Mouse (Mus musculus): ENCODE measurements around the gene Axin1. TPM values are rescaled to one million over a fixed set of nuclear protein-coding genes. Genes with fewer than 3 reads are reported as not detected.
A peak's percentile ranks its signal among the peaks of the same experiment; 100 is the strongest.

Axin1 gene
- total and polyA plus RNA-seq, 3 experiments: 27.8 to 38.8 (median 28.5) TPM

GRCm38 (mm10) chr17:26089905-26090632, 48.4 kb upstream of the Axin1 start, which contains the start of gene Decr2:
Gene Decr2, minus strand, starts transcription at chr17:26090337.
- Histone ChIP-seq H3K4me1 (ENCODE audit: control insufficient read depth in 1 of 2, insufficient read depth in 2 of 2) (peaks cover 0 to 7% of the 10 kb centered on the region in 2 experiments; a peak in 1 of 4 replicates), H3K79me2 (replicated peaks; ENCODE audit: control insufficient read depth, extremely low read depth, insufficient read depth, poor library complexity, severe bottlenecking) (no peaks in the 10 kb centered on the region), H3K27ac (ENCODE audit: insufficient read depth, low read depth) (0 out of 2 replicates have a peak within 1 kb of the TSS, but pooled peaks have one; percentile 16), H3K4me3 (replicated peaks in 1 of 3; ENCODE audit: low read depth in 2 of 3, low read length in 2 of 3, poor library complexity in 1 of 3) (peak within 1 kb of the TSS; percentile 63 to 85 (median 73)), H3K9ac (ENCODE audit: insufficient read depth, low read depth) (peak within 1 kb of the TSS; percentile 79), H3K4me2 (ENCODE audit: insufficient read depth, low read depth, poor library complexity, severe bottlenecking) (peak within 1 kb of the TSS; percentile 46), H3K27me3 (replicated peaks) (peaks cover 19% of the 10 kb centered on the region), H3K9me3 (replicated peaks; ENCODE audit: low read length) (peaks cover 6% of the 10 kb centered on the region), H3K36me3 (replicated peaks in 1 of 2; ENCODE audit: control insufficient read depth in 1 of 2, insufficient read depth in 1 of 2, low read length in 1 of 2) (peaks cover 0 to 11% of the 10 kb centered on the region in 2 experiments)
- TF ChIP-seq BHLHE40 (IDR thresholded peaks at IDR 0.05; ENCODE audit: low read depth, low read length) (0 out of 2 replicates have a peak, but pooled peaks have one; percentile 18), POLR2A (IDR thresholded peaks at IDR 0.05; ENCODE audit: low read depth, low read length) (peak; percentile 68), MEF2A (IDR thresholded peaks at IDR 0.05; ENCODE audit: borderline replicate concordance, low read depth, low read length) (peak; percentile 21; the same call in 1 of the 2 replicates), TBP (conservative IDR thresholded peaks at IDR 0.05; ENCODE audit: low read depth, low read length) (no peak), ZC3H11A (IDR thresholded peaks at IDR 0.05; ENCODE audit: low read depth, low read length) (0 out of 2 replicates have a peak, but pooled peaks have one; percentile 14), SMC3 (IDR thresholded peaks at IDR 0.05; ENCODE audit: low read depth, low read length) (peak; percentile 88), IRF4 (IDR thresholded peaks at IDR 0.05; ENCODE audit: low read depth, low read length) (peak; percentile 60; the same call in 1 of the 2 replicates), JUND (conservative IDR thresholded peaks at IDR 0.05; ENCODE audit: low read depth, low read length) (no peak), PAX5 (IDR thresholded peaks at IDR 0.05; ENCODE audit: low read length) (no peak), SIN3A (IDR thresholded peaks at IDR 0.05; ENCODE audit: low read length) (peak; percentile 79; the same call in 1 of the 2 replicates), ELF1 (IDR thresholded peaks at IDR 0.05; ENCODE audit: low read depth, low read length) (no peak), RAD21 (IDR thresholded peaks at IDR 0.05; ENCODE audit: low read depth, low read length) (peak; percentile 87), RCOR1 (conservative IDR thresholded peaks at IDR 0.05; ENCODE audit: low read depth, low read length) (no peak), NELFE (IDR thresholded peaks at IDR 0.05; ENCODE audit: low read depth, low read length) (no peak), CTCF (conservative IDR thresholded peaks at IDR 0.05 in 1 of 2, IDR thresholded peaks at IDR 0.05 in 1 of 2; ENCODE audit: low read depth in 2 of 2, low read length in 2 of 2) (peak; percentile 66 to 96)
- in situ Hi-C loops (cut with MboI; ENCODE audit: low pct_ligation_motif_present, low pct_unique_long_range_greater_than_20kb, low sequenced_read_pairs): loop anchor here (5.0 kb wide), 2 partner anchors 78 to 208 kb away; partner anchors contain the start of gene Wfikkn1
- DNase-seq (ENCODE audit: extremely low read depth): peak; percentile 91
- dilution Hi-C loops (cut with MboI; ENCODE audit: extremely low pct_ligation_motif_present, extremely low pct_unique_long_range_greater_than_20kb, low sequenced_read_pairs): no loop called here

- DNase-seq (ENCODE audit: extremely low read depth): no peak
- Histone ChIP-seq H3K27ac (ENCODE audit: insufficient read depth, low read depth) (no peak overlapping the region), H3K4me1 (ENCODE audit: control insufficient read depth in 1 of 2, insufficient read depth in 2 of 2) (0 out of 4 replicates have a peak, but pooled peaks cover 0 to 3% of the 10 kb centered on the region in 2 experiments)
Observed at GRCm38 (mm10) chr17:26094531-26095110, 43.9 kb upstream of the Axin1 start.

More at GRCm38 (mm10) chr17:26094531-26095110, 43.9 kb upstream of the Axin1 start:
- dilution Hi-C loops (cut with MboI; ENCODE audit: extremely low pct_ligation_motif_present, extremely low pct_unique_long_range_greater_than_20kb, low sequenced_read_pairs) (no loop called here), in situ Hi-C loops (cut with MboI; ENCODE audit: low pct_ligation_motif_present, low pct_unique_long_range_greater_than_20kb, low sequenced_read_pairs) (loop anchor here (5.0 kb wide), 2 partner anchors 82 to 212 kb away; partner anchors contain the start of gene Wfikkn1)
- H3K9me3 ChIP-seq (replicated peaks; ENCODE audit: low read length): peaks cover 6% of the 10 kb centered on the region
- H3K4me2 ChIP-seq (ENCODE audit: insufficient read depth, low read depth, poor library complexity, severe bottlenecking): no peak overlapping the region
- TF ChIP-seq HCFC1 (IDR thresholded peaks at IDR 0.05; ENCODE audit: low read depth, low read length) (no peak), CHD2 (IDR thresholded peaks at IDR 0.05; ENCODE audit: low read length) (no peak), ELF1 (IDR thresholded peaks at IDR 0.05; ENCODE audit: low read depth, low read length) (no peak), ZNF384 (IDR thresholded peaks at IDR 0.05; ENCODE audit: low read depth, low read length) (no peak), UBTF (IDR thresholded peaks at IDR 0.05; ENCODE audit: low read depth, low read length) (no peak), MEF2A (IDR thresholded peaks at IDR 0.05; ENCODE audit: borderline replicate concordance, low read depth, low read length) (no peak), JUN (IDR thresholded peaks at IDR 0.05; ENCODE audit: insufficient read depth, low read depth, low read length) (no peak), KAT2A (IDR thresholded peaks at IDR 0.05; ENCODE audit: insufficient replicate concordance, low read length) (no peak), NRF1 (IDR thresholded peaks at IDR 0.05; ENCODE audit: low read depth, low read length) (no peak), JUND (conservative IDR thresholded peaks at IDR 0.05; ENCODE audit: low read depth, low read length) (no peak), MAFK (IDR thresholded peaks at IDR 0.05; ENCODE audit: insufficient replicate concordance, low read length) (no peak), ETS1 (conservative IDR thresholded peaks at IDR 0.05; ENCODE audit: low read depth, low read length) (no peak), E2F4 (IDR thresholded peaks at IDR 0.05; ENCODE audit: insufficient replicate concordance, low read depth, low read length) (no peak), IRF4 (IDR thresholded peaks at IDR 0.05; ENCODE audit: low read depth, low read length) (no peak)
- H3K79me2 ChIP-seq (replicated peaks; ENCODE audit: control insufficient read depth, extremely low read depth, insufficient read depth, poor library complexity, severe bottlenecking): no peaks in the 10 kb centered on the region
- no peak overlapping the region for H3K4me3 ChIP-seq (replicated peaks in 1 of 3; ENCODE audit: low read depth in 2 of 3, low read length in 2 of 3, poor library complexity in 1 of 3)
- H3K9ac ChIP-seq (ENCODE audit: insufficient read depth, low read depth): no peak overlapping the region
- no peaks in the 10 kb centered on the region for H3K36me3 ChIP-seq (replicated peaks in 1 of 2; ENCODE audit: control insufficient read depth in 1 of 2, insufficient read depth in 1 of 2, low read length in 1 of 2)
- H3K27me3 ChIP-seq (replicated peaks): peaks cover 22% of the 10 kb centered on the region

Measured in CH12.LX (cell line).